Mouse (Mus musculus) liver, adult 2 months (tissue): Measurements from ENCODE around the gene Cpa1.

ENCODE experiments used
- CTCF ChIP-seq: fragments of 200-500 bp; IDR thresholded peaks from 2 replicates; pipeline ENCODE4 v1.5.1; 2011; ENCODE audit warnings: low read depth, low read length, control low read depth
- POLR2A ChIP-seq: fragments of 200-500 bp; IDR thresholded peaks from 2 replicates; pipeline ENCODE4 v1.6.1; 2011; ENCODE audit warnings: low read length, control low read depth; ENCODE audit not compliant: insufficient read depth; ENCODE audit errors: extremely low read depth

DNA sequence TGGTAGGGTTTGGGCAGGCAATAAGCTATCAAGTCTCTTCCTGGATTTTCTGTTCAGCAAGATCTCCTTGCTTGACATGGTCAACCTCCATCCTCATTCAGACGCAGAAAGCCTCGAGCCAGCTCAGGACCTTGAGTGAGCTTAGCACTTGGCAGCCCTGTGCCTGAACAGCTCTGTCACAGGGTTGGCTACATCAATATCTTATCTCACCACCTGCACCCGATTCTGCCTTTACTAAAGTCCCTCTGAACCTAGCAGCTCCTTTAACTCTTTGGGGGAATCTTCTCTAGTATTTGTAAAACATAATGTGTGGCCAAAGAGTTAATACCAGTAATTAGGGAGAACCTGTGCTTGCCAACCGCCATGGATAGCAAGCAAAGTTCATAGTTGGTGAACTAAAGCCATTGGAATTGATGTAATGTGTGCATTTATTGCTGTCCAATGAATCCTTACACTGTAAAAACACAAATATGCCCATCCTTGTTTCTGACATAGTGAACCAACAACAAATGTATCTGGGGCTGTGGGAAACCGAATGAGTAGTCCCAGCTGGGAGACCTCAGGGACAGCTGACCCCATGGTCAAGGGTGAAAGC lies at the start of gene Cpa1:
- no peak for TF ChIP-seq CTCF
- TF ChIP-seq POLR2A: no peak
